Mouse (Mus musculus) spleen, adult 2 months (tissue): Measurements from ENCODE around the gene Gm49361. TPM values are rescaled to one million over a fixed set of nuclear protein-coding genes. Genes with fewer than 3 reads are reported as not detected.
A peak's percentile ranks its signal among the peaks of the same experiment; 100 is the strongest.

ENCODE experiments used
- DNase-seq, 2 experiments: peaks; one replicate each; pipeline versions ENCODE4 v3.0.0 to v3.0.0-alpha.2; 2012 to 2021; ENCODE audit warnings: low spot score in 2 of 2, low read depth in 1 of 2
- H3K27ac ChIP-seq: fragments of 200-500 bp; 2 replicates; pipeline ENCODE4 v1.5.1; 2012; ENCODE audit warnings: low read length, inconsistent platforms; ENCODE audit not compliant: insufficient read depth
- H3K27me3 ChIP-seq: fragments of 200-500 bp; 2 replicates; pipeline ENCODE4 v1.6.1; 2012; ENCODE audit warnings: mild to moderate bottlenecking, moderate library complexity, low read length, inconsistent platforms; ENCODE audit not compliant: control insufficient read depth, insufficient read depth
- H3K36me3 ChIP-seq: fragments of 200-500 bp; 2 replicates; pipeline ENCODE4 v1.6.1; 2012; ENCODE audit warnings: mild to moderate bottlenecking, low read length, inconsistent platforms; ENCODE audit not compliant: control insufficient read depth, insufficient read depth
- H3K4me1 ChIP-seq: fragments of 200-500 bp; 2 replicates; pipeline ENCODE4 v1.6.1; 2011; ENCODE audit warnings: inconsistent platforms; ENCODE audit not compliant: control insufficient read depth, insufficient read depth, insufficient read length
- H3K4me3 ChIP-seq: fragments of 200-500 bp; 2 replicates; pipeline ENCODE4 v1.5.1; 2011; ENCODE audit warnings: mild to moderate bottlenecking, inconsistent platforms; ENCODE audit not compliant: insufficient read depth, insufficient read length; ENCODE audit errors: extremely low read depth
- CTCF ChIP-seq: fragments of 200-500 bp; IDR thresholded peaks from 2 replicates; pipeline ENCODE4 v1.5.1; 2011; ENCODE audit warnings: mild to moderate bottlenecking, inconsistent platforms; ENCODE audit not compliant: insufficient read depth, insufficient read length, insufficient replicate concordance; ENCODE audit errors: extremely low read depth
- POLR2A ChIP-seq: fragments of 200-500 bp; IDR thresholded peaks from 2 replicates; pipeline ENCODE4 v1.6.1; 2011; ENCODE audit warnings: low read depth, low read length, inconsistent platforms
- WGBS: fragments of 180-500 bp; shearing (Covaris S2); methylation state at CpG from one replicate; pipeline ENCODE4 v1.1.7; 2018; 5-methylcytosine and 5-hydroxymethylcytosine counted together
- polyA plus RNA-seq: library from polyadenylated mRNA; depleted of rRNA; stranded (reverse); fragments of >200 nt; gene quantifications from 2 replicates; pipeline ENCODE4 v1.2.3, GENCODE M21; 2012; rRNA removed

The Gm49361 gene
- polyA plus RNA-seq, 1 experiment, result not detected

DNA sequence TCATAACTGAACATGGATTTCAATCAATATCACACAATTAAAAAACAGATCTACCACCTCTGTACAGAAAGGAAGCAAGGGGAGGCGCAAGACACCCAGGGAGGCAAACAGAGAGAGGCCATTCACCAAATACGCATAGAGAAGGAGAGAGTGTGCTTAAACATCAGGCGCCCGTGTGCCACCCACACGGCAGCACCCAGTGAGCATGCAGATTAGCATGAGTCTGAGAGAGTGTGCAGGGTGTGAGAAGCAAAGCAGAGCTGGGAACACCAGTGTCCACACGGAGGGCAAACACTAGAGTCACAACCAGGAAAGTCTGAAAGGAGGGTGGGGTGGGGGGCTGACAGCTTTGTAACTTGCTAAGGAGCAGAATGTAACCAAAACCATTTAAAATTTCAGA is 130.1 kb downstream of the Gm49361 start:
- H3K27ac ChIP-seq, result no peak overlapping the region
- 88% methylated on average over 6 of the region's 6 CpGs for whole genome bisulfite sequencing
- TF ChIP-seq POLR2A (no peak), CTCF (no peak)
- no peaks in the 10 kb centered on the region; the same call in none of the 2 replicates for H3K4me1 ChIP-seq
- no peak overlapping the region for H3K4me3 ChIP-seq
- no peaks in the 10 kb centered on the region for H3K27me3 ChIP-seq
- DNase-seq, result no peak
- 0 out of 2 replicates have a peak, but pooled peaks cover 1% of the 10 kb centered on the region for H3K36me3 ChIP-seq

DNA sequence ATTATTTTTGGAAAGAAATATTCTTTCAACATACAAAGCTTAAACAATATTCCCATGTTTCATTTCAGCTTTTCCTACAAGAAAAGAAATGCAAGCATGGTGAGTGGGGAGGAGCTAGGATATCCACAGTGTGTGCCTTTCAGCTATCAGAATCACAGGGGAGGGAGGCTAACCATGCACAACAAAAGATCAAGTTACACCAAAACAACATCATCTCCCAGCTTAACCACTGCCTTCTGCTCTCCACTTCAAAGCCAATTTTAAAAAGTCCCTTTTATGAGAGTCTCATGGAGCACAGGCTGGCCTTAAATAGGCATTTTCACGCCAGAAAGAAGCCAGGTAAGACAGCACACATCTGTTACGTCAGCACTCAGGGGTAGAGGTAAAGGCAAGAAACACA is 134.9 kb downstream of the Gm49361 start:
- no peaks in the 10 kb centered on the region for H3K27me3 ChIP-seq
- H3K4me3 ChIP-seq, result no peak overlapping the region
- TF ChIP-seq CTCF (no peak), POLR2A (no peak)
- H3K27ac ChIP-seq, result no peak overlapping the region
- 71% methylated on average over 2 of the region's 2 CpGs for WGBS
- H3K36me3 ChIP-seq, result no peaks in the 10 kb centered on the region; the same call in 1 of the 2 replicates
- no peak for DNase-seq
- H3K4me1 ChIP-seq, result no peaks in the 10 kb centered on the region

DNA sequence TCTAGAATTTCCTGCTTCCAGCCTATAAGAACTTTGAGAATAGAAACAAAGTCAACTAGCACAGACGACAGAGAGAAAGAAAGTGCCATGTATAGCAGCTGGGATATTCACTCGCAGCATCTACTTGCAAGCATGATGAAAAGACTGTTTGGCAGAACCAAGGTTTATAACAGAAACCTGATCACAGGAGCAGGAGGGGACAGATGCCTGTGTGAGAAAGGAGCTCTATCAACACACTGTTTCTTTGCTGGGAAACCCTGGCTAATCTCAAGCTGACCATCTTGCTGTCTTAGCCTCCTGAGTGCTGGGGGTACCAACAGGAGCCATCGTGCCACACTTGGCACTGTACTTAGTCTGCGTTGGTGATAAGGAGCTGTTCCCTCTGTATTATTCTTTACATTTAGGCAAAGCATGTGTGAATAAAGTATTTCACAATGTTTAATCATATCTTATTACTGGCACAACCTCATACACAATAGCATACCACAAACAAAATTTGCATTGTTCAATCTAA is 136.0 kb downstream of the Gm49361 start:
- DNase-seq, result no peak
- TF ChIP-seq POLR2A (no peak), CTCF (no peak)
- H3K27me3 ChIP-seq, result no peaks in the 10 kb centered on the region
- no peak overlapping the region for H3K27ac ChIP-seq
- no peak overlapping the region for H3K4me3 ChIP-seq
- no peaks in the 10 kb centered on the region for H3K4me1 ChIP-seq
- 79% methylated on average over 4 of the region's 4 CpGs for WGBS
- no peaks in the 10 kb centered on the region; the same call in 1 of the 2 replicates for H3K36me3 ChIP-seq

DNA sequence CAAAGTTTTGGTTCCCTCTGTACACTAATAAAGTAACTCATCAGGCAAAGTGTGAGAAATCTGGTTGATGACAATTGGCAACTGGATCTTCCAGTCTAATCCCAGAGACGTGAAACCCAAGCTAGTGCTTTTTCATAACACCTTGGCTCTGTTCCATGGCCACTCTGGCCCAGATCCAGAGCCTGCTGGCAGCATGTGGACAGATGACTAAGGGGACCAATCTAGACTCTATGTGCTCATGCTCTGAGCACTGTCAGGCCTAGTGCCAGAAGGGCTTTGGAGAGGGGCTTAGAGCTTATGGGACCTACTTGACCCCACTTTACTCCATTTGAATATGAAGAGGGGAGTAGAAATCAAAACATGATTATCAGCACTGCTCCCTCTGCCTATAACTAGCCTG is 138.4 kb downstream of the Gm49361 start:
- WGBS, result 71% methylated on average over 1 of the region's 1 CpGs
- Histone ChIP-seq H3K36me3 (peaks cover 4% of the 10 kb centered on the region), H3K4me3 (no peak overlapping the region), H3K27me3 (no peaks in the 10 kb centered on the region), H3K27ac (no peak overlapping the region), H3K4me1 (no peaks in the 10 kb centered on the region)
- peak in 1 of 2 experiments; percentile 12 for DNase-seq
- no peak for TF ChIP-seq POLR2A
- TF ChIP-seq CTCF, result no peak

DNA sequence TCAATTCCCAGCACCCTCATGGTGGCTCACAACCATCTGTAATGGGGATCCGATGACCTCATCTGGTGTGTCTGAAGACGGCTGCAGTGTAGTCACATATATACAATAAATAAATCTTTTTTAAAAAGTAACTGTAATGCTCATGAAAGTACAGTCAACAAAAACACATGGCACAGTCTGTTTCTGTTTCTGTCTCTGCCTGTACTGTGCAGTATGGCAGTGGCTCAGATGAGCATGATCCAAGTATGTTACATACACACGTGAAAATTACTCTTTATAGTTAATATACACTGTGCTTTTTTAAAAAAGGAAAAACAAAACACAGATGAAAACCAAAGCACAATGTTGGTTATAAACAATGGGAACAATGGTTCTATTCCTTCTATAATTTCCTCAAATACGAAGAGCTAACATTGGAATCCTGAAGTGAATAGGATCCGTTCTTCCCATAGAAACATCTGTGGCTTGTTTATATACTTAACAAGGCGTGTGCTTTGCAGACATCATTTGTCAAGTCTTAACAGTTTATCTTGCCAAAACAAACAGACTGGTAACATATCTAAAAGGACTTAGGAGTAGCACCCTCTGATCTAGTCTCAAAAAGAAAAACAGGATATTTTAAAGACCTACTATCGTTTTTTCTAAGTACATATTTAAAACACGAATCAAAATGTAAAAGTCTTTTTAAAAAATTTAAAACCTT is 139.1 kb downstream of the Gm49361 start:
- TF ChIP-seq CTCF, result no peak
- TF ChIP-seq POLR2A, result no peak
- peaks cover 4% of the 10 kb centered on the region for H3K36me3 ChIP-seq

DNA sequence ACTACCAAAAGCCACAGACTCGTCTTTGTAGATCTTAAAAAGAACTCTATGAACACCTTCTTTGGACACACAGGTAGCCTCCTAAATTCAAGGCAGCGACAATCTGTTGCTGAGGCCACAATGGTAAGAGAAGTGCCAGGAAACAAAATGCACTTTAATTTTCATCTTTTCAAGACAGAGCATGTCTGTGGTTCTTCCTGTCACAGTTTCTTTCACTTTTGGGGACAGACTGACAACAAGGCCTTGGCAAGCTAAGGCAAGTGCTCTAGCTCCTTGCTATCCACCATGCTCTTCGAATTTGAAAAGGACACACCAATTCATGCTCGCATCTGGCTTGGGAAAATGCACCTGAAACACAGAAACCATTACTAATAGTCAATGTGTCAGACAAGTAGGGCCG is 152.6 kb downstream of the Gm49361 start:
- DNase-seq, result no peak
- Histone ChIP-seq H3K36me3 (peaks cover 20% of the 10 kb centered on the region), H3K4me1 (no peaks in the 10 kb centered on the region), H3K27me3 (no peaks in the 10 kb centered on the region), H3K27ac (no peak overlapping the region), H3K4me3 (no peak overlapping the region)
- TF ChIP-seq POLR2A, result no peak
- TF ChIP-seq CTCF, result no peak
- 83% methylated on average over 5 of the region's 5 CpGs for WGBS

More for the DNA sequence above, 139.1 kb downstream of the Gm49361 start:
- DNase-seq, result no peak
- no peaks in the 10 kb centered on the region for H3K27me3 ChIP-seq
- no peak overlapping the region for H3K27ac ChIP-seq
- H3K4me3 ChIP-seq, result no peak overlapping the region
- no peaks in the 10 kb centered on the region for H3K4me1 ChIP-seq
- 93% methylated on average over 8 of the region's 8 CpGs for WGBS

Other genes starting within 250 kb of the Gm49361 start
- gene Il17d, start 221.3 kb downstream of the Gm49361 start, polyA plus RNA-seq, result 0.90 and 1.4 TPM in 2 replicates
- 6.4 and 7.8 TPM in 2 replicates for gene Eef1akmt1, start 174.5 kb downstream of the Gm49361 start, polyA plus RNA-seq
- gene Xpo4, start 80.7 kb downstream of the Gm49361 start, polyA plus RNA-seq, result 2.2 and 2.4 TPM in 2 replicates
- gene Lats2, start 12.3 kb upstream of the Gm49361 start, polyA plus RNA-seq, result 35.2 and 47.3 TPM in 2 replicates
- gene Sap18, start 52.1 kb upstream of the Gm49361 start, polyA plus RNA-seq, result 3.5 and 6.2 TPM in 2 replicates
- gene Ska3, start 80.1 kb upstream of the Gm49361 start, polyA plus RNA-seq, result 0.84 and 0.85 TPM in 2 replicates
- 33.4 and 41.8 TPM in 2 replicates for gene Mrpl57, start 80.1 kb upstream of the Gm49361 start, polyA plus RNA-seq
- gene Zdhhc20, start 144.2 kb upstream of the Gm49361 start, polyA plus RNA-seq, result 4.3 and 5.1 TPM in 2 replicates